In genomic region chr4:106859476-106859875, GRCm38 (mm10) we compare ENCODE assay signal across 11 mouse cellular contexts. TPM values are rescaled to one million over a fixed set of nuclear protein-coding genes. Genes with fewer than 3 reads are reported as not detected.
A peak's percentile ranks its signal among the peaks of the same experiment; 100 is the strongest.
DNase-seq lines count a peak whose midpoint lies in the region; ATAC-seq and TF ChIP-seq lines count a peak whose summit lies in the region.
"Had no signal": no experiment of that assay in that cellular context is flagged by ENCODE, and none has a peak within 500 bp of the region (broad histone marks: within the 10 kb centered on the region; RNA-seq: fewer than 3 reads in every experiment).

No protein-coding gene starts in this region.

- no peaks in the 10 kb centered on the region for H3K36me3 ChIP-seq in heart, embryonic 12.5 days
- H3K36me3 ChIP-seq in lung, postnatal 0 days (ENCODE audit: insufficient read depth, low read length) = no peaks in the 10 kb centered on the region
- no peaks in the 10 kb centered on the region for H3K36me3 ChIP-seq in forebrain, embryonic 13.5 days (ENCODE audit: poor library complexity, severe bottlenecking)

- H3K4me2 ChIP-seq in heart, embryonic 12.5 days = no peak overlapping the region
- no peak overlapping the region for H3K4me2 ChIP-seq in lung, postnatal 0 days (replicated peaks; ENCODE audit: low read depth, low read length)
- H3K4me2 ChIP-seq in forebrain, embryonic 13.5 days = no peak overlapping the region

- no peak overlapping the region for H3K4me3 ChIP-seq in heart, embryonic 12.5 days
- no peak overlapping the region for H3K4me3 ChIP-seq in lung, postnatal 0 days (ENCODE audit: low read depth, low read length)
- H3K4me3 ChIP-seq in forebrain, embryonic 13.5 days = no peak overlapping the region

- H3K9ac ChIP-seq in heart, embryonic 12.5 days = no peak overlapping the region
- H3K9ac ChIP-seq in lung, postnatal 0 days (replicated peaks; ENCODE audit: low read depth) = no peak overlapping the region
- H3K9ac ChIP-seq in forebrain, embryonic 13.5 days = no peak overlapping the region
- H3K9ac ChIP-seq: liver, postnatal 0 days had no signal

- TF ChIP-seq EP300 in lung, postnatal 0 days (IDR thresholded peaks at IDR 0.05) = peak; percentile 78

- DNase-seq in heart, postnatal 10 days = no peak
- peak; percentile 46 for DNase-seq in Muller cell, postnatal 12 days (ENCODE audit: inconsistent ontology term)
- peak; percentile 67 for DNase-seq in kidney, adult 9 months
- DNase-seq in lung, postnatal 0 days (ENCODE audit: low spot score) = peak; percentile 46
- no peak for DNase-seq in urinary bladder, postnatal 36 days (ENCODE audit: low spot score in 2 of 2)
- no peak for DNase-seq in cerebellum, adult 9-11 months
- DNase-seq: liver, postnatal 0 days; thymus, postnatal 14 days had no signal

- no peaks in the 10 kb centered on the region for H3K9me3 ChIP-seq in heart, embryonic 12.5 days (replicated peaks)
- H3K9me3 ChIP-seq in lung, postnatal 0 days (ENCODE audit: low read length) = no peaks in the 10 kb centered on the region
- H3K9me3 ChIP-seq in forebrain, embryonic 13.5 days (replicated peaks) = no peaks in the 10 kb centered on the region

- ATAC-seq in heart, embryonic 12.5 days (ENCODE audit: insufficient number of reproducible peaks, low FRiP score) = peak; percentile 31; the same call in 1 of the 2 replicates
- peak; percentile 81 for ATAC-seq in lung, postnatal 0 days
- no peak for ATAC-seq in forebrain, embryonic 13.5 days
- ATAC-seq: liver, postnatal 0 days had no signal

- intact Hi-C loops in heart, postnatal 10 days (cut with DNase I) = no loop called here

- 0 out of 2 replicates have a peak, but pooled peaks cover 6% of the 10 kb centered on the region for H3K27me3 ChIP-seq in heart, embryonic 12.5 days (replicated peaks)
- H3K27me3 ChIP-seq in lung, postnatal 0 days (replicated peaks; ENCODE audit: insufficient read depth, low read length) = no peaks in the 10 kb centered on the region
- H3K27me3 ChIP-seq in forebrain, embryonic 13.5 days = no peaks in the 10 kb centered on the region
- H3K27me3 ChIP-seq: CH12.LX had no signal

- peaks cover 72% of the 10 kb centered on the region for H3K4me1 ChIP-seq in heart, embryonic 12.5 days (replicated peaks)
- peaks cover 11% of the 10 kb centered on the region; the same call in 1 of the 2 replicates for H3K4me1 ChIP-seq in lung, postnatal 0 days (ENCODE audit: insufficient read depth, low read depth, low read length)
- H3K4me1 ChIP-seq in forebrain, embryonic 13.5 days = peaks cover 32% of the 10 kb centered on the region

- TF ChIP-seq CTCF in lung, postnatal 0 days (IDR thresholded peaks at IDR 0.05) = no peak

- peak overlapping the region; percentile 61 for H3K27ac ChIP-seq in heart, embryonic 12.5 days (ENCODE audit: poor library complexity, severe bottlenecking)
- peak overlapping the region; percentile 3; the same call in 1 of the 2 replicates for H3K27ac ChIP-seq in lung, postnatal 0 days (ENCODE audit: low read length)
- no peak overlapping the region for H3K27ac ChIP-seq in forebrain, embryonic 13.5 days

RNA-seq across cellular contexts. Expression of gene Ssbp3, which starts 51.0 kb away (rescaled TPM):
- polyA plus RNA-seq in heart, embryonic 12.5 days (2016; fragmentation: Nextera tagmentation; extraction: Ambion mirVana) = 101 and 105 TPM in 2 replicates
- total RNA-seq in heart, postnatal 10 days (2021) = 10 to 100 TPM; 41.6 to 49.9 TPM
- 40.2 and 49.8 TPM in 2 replicates for polyA plus RNA-seq in lung, postnatal 0 days (2015; fragmentation: Nextera tagmentation; extraction: Ambion mirVana)
- polyA plus RNA-seq in forebrain, embryonic 13.5 days (2015; fragmentation: Nextera tagmentation; extraction: Ambion mirVana) = 168 and 173 TPM in 2 replicates

RNA-seq across cellular contexts. Expression of gene Acot11, which starts 54.7 kb away (rescaled TPM):
- 4.1 and 5.6 TPM in 2 replicates for polyA plus RNA-seq in heart, embryonic 12.5 days (2016; fragmentation: Nextera tagmentation; extraction: Ambion mirVana)
- total RNA-seq in heart, postnatal 10 days (2021) = 10 to 100 TPM; 12.8 to 26.7 TPM
- 0.93 and 0.96 TPM in 2 replicates for polyA plus RNA-seq in lung, postnatal 0 days (2015; fragmentation: Nextera tagmentation; extraction: Ambion mirVana)
- 0.63 and 0.94 TPM in 2 replicates for polyA plus RNA-seq in forebrain, embryonic 13.5 days (2015; fragmentation: Nextera tagmentation; extraction: Ambion mirVana)

Comparison
In these comparisons a context has a peak if more than half of its experiments do, and no peak if none do; other contexts are left out.
1. DNase-seq: peak in Muller cell, postnatal 12 days (single experiment), kidney, adult 9 months (single experiment) and lung, postnatal 0 days (single experiment); none in heart, postnatal 10 days (0 of 2), urinary bladder, postnatal 36 days (0 of 2) and cerebellum, adult 9-11 months (single experiment).